Mouse (Mus musculus) heart, adult 2 months (tissue): Measurements from ENCODE around the gene Gm6020.
"Not testable (repeated sequence)": the region's sequence is repeated elsewhere in the genome, so short reads cannot be mapped to it uniquely, and the experiment has no call there.

ENCODE experiments used
- CTCF ChIP-seq: fragments of 200-600 bp; IDR thresholded peaks from 2 replicates; pipeline ENCODE4 v1.8.1; 2022; ENCODE audit warnings: antibody characterized with exemption, mild to moderate bottlenecking, moderate library complexity
- EP300 ChIP-seq: fragments of 200-500 bp; IDR thresholded peaks from 2 replicates; pipeline ENCODE4 v1.6.1; 2011; ENCODE audit warnings: low read depth, low read length, control low read depth; ENCODE audit not compliant: insufficient read depth
- POLR2A ChIP-seq: fragments of 200-500 bp; IDR thresholded peaks from 2 replicates; pipeline ENCODE4 v1.6.1; 2011; ENCODE audit warnings: mild to moderate bottlenecking, low read depth, low read length, control low read depth; ENCODE audit not compliant: insufficient read depth

- not testable (repeated sequence) for TF ChIP-seq CTCF, EP300, POLR2A
Measured at GRCm38 (mm10) chr19:61207506-61207905, 23.8 kb downstream of the Gm6020 start.
